Mouse (Mus musculus) G1E (cell line): Measurements from ENCODE around the gene Bzw2.

Source experiments
- GATA1 ChIP-seq: IDR thresholded peaks from 2 replicates; pipeline ENCODE4 v1.6.1; 2012; ENCODE audit warnings: borderline replicate concordance, low read length, inconsistent platforms, mixed read lengths
- TAL1 ChIP-seq: conservative IDR thresholded peaks from 2 replicates; pipeline ENCODE4 v1.6.1; 2012; ENCODE audit warnings: low read depth, low read length, inconsistent platforms, mixed read lengths

DNA sequence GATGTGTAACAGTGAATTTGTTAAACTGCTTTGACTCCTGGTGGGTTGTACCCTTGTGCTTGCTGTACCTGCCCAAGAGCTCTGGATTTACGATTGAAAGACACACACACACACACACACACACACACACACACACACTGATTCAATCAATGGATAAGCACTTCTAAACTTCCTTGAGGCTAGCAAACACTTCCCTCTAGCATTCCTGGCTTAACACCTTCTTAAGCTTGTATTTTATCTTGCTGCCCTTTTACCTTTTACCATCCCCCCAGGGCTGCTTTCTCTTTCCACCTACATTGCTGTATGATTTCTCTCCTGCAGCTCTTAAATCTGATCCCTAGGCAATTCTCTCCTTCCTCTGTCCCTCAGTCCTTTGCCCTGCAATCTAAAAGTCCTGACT, 7.4 kb upstream of the Bzw2 start:
- TF ChIP-seq GATA1 (no peak), TAL1 (no peak)
